Mouse (Mus musculus): ENCODE measurements around the gene Gm8011.
"Not testable (repeated sequence)": the region's sequence is repeated elsewhere in the genome, so short reads cannot be mapped to it uniquely, and the experiment has no call there.

Gene Gm8011

GRCm38 (mm10) chr14:42463581-42463980 lies at the start of gene Gm8011:
Gm8011 (plus strand) TSS chr14:42463881.
- DNase-seq (ENCODE audit: low spot score in 2 of 2), result not testable (repeated sequence)

- not testable (repeated sequence) for DNase-seq (ENCODE audit: low spot score in 2 of 2)
Measured at GRCm38 (mm10) chr14:42439573-42439972, 24.1 kb upstream of the Gm8011 start, which contains the start of gene Gm8005. Gm8005 (minus strand) TSS chr14:42439673.

GRCm38 (mm10) chr14:42502249-42502648 lies 38.6 kb downstream of the Gm8011 start, which contains the start of gene Gm8020:
Gm8020 (minus strand) TSS chr14:42502349.
- DNase-seq (ENCODE audit: low spot score in 2 of 2), result not testable (repeated sequence)
